Mouse (Mus musculus) left cerebral cortex, adult 9 months (tissue): Measurements from ENCODE around the gene 4930562C15Rik.
A peak's percentile ranks its signal among the peaks of the same experiment; 100 is the strongest.

ENCODE experiments used
- DNase-seq, 2 experiments: peaks; one replicate each; pipeline ENCODE4 v3.0.0; 2022; ENCODE audit warnings: low spot score in 2 of 2

The 4930562C15Rik gene

GRCm38 (mm10) chr16:4913783-4914735 is 78.8 kb downstream of the 4930562C15Rik start:
- DNase-seq: peak; percentile 78 to 94

GRCm38 (mm10) chr16:4915931-4916330 is 80.7 kb downstream of the 4930562C15Rik start:
- no peak for DNase-seq

GRCm38 (mm10) chr16:4916608-4917007 is 81.4 kb downstream of the 4930562C15Rik start:
- DNase-seq: no peak
